Mouse (Mus musculus): ENCODE measurements around the gene Lpar5. TPM values are rescaled to one million over a fixed set of nuclear protein-coding genes. Genes with fewer than 3 reads are reported as not detected.
A peak's percentile ranks its signal among the peaks of the same experiment; 100 is the strongest.

Gene Lpar5
- polyA plus RNA-seq, 2 experiments = 3.9 to 4.0 TPM

- Histone ChIP-seq H3K4me2 (replicated peaks; ENCODE audit: low read depth, low read length, severe bottlenecking) (no peak overlapping the region), H3K27me3 (ENCODE audit: control insufficient read depth, insufficient read depth, low read length) (no peaks in the 10 kb centered on the region), H3K4me3 (replicated peaks; ENCODE audit: low read length) (no peak overlapping the region), H3K36me3 (ENCODE audit: control insufficient read depth, insufficient read depth, low read length) (no peaks in the 10 kb centered on the region), H3K9me3 (ENCODE audit: control insufficient read depth, low read length) (no peaks in the 10 kb centered on the region), H3K27ac (replicated peaks; ENCODE audit: low read depth, low read length) (no peak overlapping the region), H3K9ac (ENCODE audit: low read depth, low read length, severe bottlenecking) (no peak overlapping the region), H3K4me1 (ENCODE audit: control insufficient read depth, insufficient read depth, low read length) (0 out of 2 replicates have a peak, but pooled peaks cover 2% of the 10 kb centered on the region)
- ATAC-seq (ENCODE audit: low FRiP score, low read depth) (no peak), DNase-seq (ENCODE audit: low spot score) (no peak)
- no peak for TF ChIP-seq POLR2A (IDR thresholded peaks at IDR 0.05; ENCODE audit: borderline replicate concordance, extremely low read depth, insufficient read depth, insufficient read length)
- WGBS = 89% methylated on average over 7 of the region's 7 CpGs
Measured at GRCm38 (mm10) chr6:125082801-125083386, 15.2 kb downstream of the Lpar5 start.

- peaks cover 14% of the 10 kb centered on the region for H3K4me1 ChIP-seq (ENCODE audit: control insufficient read depth, insufficient read depth, low read length)
- H3K4me3 ChIP-seq (replicated peaks; ENCODE audit: low read length) = no peak overlapping the region
- no peak for TF ChIP-seq POLR2A (IDR thresholded peaks at IDR 0.05; ENCODE audit: borderline replicate concordance, extremely low read depth, insufficient read depth, insufficient read length)
- H3K27me3 ChIP-seq (ENCODE audit: control insufficient read depth, insufficient read depth, low read length) = no peaks in the 10 kb centered on the region
- ATAC-seq (ENCODE audit: low FRiP score, low read depth) (peak; percentile 27; the same call in 1 of the 2 replicates), DNase-seq (ENCODE audit: low spot score) (peak; percentile 85)
- H3K9ac ChIP-seq (ENCODE audit: low read depth, low read length, severe bottlenecking) = no peak overlapping the region
- no peaks in the 10 kb centered on the region for H3K36me3 ChIP-seq (ENCODE audit: control insufficient read depth, insufficient read depth, low read length)
- H3K9me3 ChIP-seq (ENCODE audit: control insufficient read depth, low read length) = no peaks in the 10 kb centered on the region
- H3K27ac ChIP-seq (replicated peaks; ENCODE audit: low read depth, low read length) = no peak overlapping the region
- no peak overlapping the region for H3K4me2 ChIP-seq (replicated peaks; ENCODE audit: low read depth, low read length, severe bottlenecking)
- 1% methylated on average over 4 of the region's 4 CpGs for WGBS
Measured at GRCm38 (mm10) chr6:125084424-125084823, 16.7 kb downstream of the Lpar5 start.

- Histone ChIP-seq H3K9me3 (ENCODE audit: control insufficient read depth, low read length) (no peaks in the 10 kb centered on the region), H3K27ac (replicated peaks; ENCODE audit: low read depth, low read length) (peak overlapping the region; percentile 91), H3K36me3 (ENCODE audit: control insufficient read depth, insufficient read depth, low read length) (no peaks in the 10 kb centered on the region), H3K27me3 (ENCODE audit: control insufficient read depth, insufficient read depth, low read length) (no peaks in the 10 kb centered on the region), H3K4me3 (replicated peaks; ENCODE audit: low read length) (no peak overlapping the region), H3K4me2 (replicated peaks; ENCODE audit: low read depth, low read length, severe bottlenecking) (no peak overlapping the region), H3K4me1 (ENCODE audit: control insufficient read depth, insufficient read depth, low read length) (peaks cover 26% of the 10 kb centered on the region), H3K9ac (ENCODE audit: low read depth, low read length, severe bottlenecking) (no peak overlapping the region)
- ATAC-seq (ENCODE audit: low FRiP score, low read depth) = no peak
- 80% methylated on average over 3 of the region's 3 CpGs for WGBS
- DNase-seq (ENCODE audit: low spot score) = no peak
- no peak for TF ChIP-seq POLR2A (IDR thresholded peaks at IDR 0.05; ENCODE audit: borderline replicate concordance, extremely low read depth, insufficient read depth, insufficient read length)
Measured at GRCm38 (mm10) chr6:125087937-125088336, 20.2 kb downstream of the Lpar5 start.

GRCm38 (mm10) chr6:125088561-125089321 lies 21.0 kb downstream of the Lpar5 start:
- H3K4me1 ChIP-seq (ENCODE audit: control insufficient read depth, insufficient read depth, low read length) = peaks cover 26% of the 10 kb centered on the region
- WGBS = 2% methylated on average over 16 of the region's 20 CpGs
- TF ChIP-seq POLR2A (IDR thresholded peaks at IDR 0.05; ENCODE audit: borderline replicate concordance, extremely low read depth, insufficient read depth, insufficient read length) = 0 out of 2 replicates have a peak, but pooled peaks have one; percentile 26
- no peaks in the 10 kb centered on the region for H3K9me3 ChIP-seq (ENCODE audit: control insufficient read depth, low read length)
- no peaks in the 10 kb centered on the region for H3K27me3 ChIP-seq (ENCODE audit: control insufficient read depth, insufficient read depth, low read length)
- peak overlapping the region; percentile 91 for H3K27ac ChIP-seq (replicated peaks; ENCODE audit: low read depth, low read length)
- H3K4me3 ChIP-seq (replicated peaks; ENCODE audit: low read length) = peak overlapping the region; percentile 21; the same call in 1 of the 2 replicates
- DNase-seq (ENCODE audit: low spot score) = peak; percentile 87
- H3K36me3 ChIP-seq (ENCODE audit: control insufficient read depth, insufficient read depth, low read length) = no peaks in the 10 kb centered on the region
- peak overlapping the region; percentile 55 for H3K4me2 ChIP-seq (replicated peaks; ENCODE audit: low read depth, low read length, severe bottlenecking)
- H3K9ac ChIP-seq (ENCODE audit: low read depth, low read length, severe bottlenecking) = no peak overlapping the region
- ATAC-seq (ENCODE audit: low FRiP score, low read depth) = peak; percentile 74

- 1% methylated on average over 15 of the region's 15 CpGs for WGBS
- H3K9me3 ChIP-seq (ENCODE audit: control insufficient read depth, low read length) = no peaks in the 10 kb centered on the region
- H3K9ac ChIP-seq (ENCODE audit: low read depth, low read length, severe bottlenecking) = peak overlapping the region; percentile 34; the same call in 1 of the 2 replicates
- peaks cover 26% of the 10 kb centered on the region for H3K4me1 ChIP-seq (ENCODE audit: control insufficient read depth, insufficient read depth, low read length)
- H3K36me3 ChIP-seq (ENCODE audit: control insufficient read depth, insufficient read depth, low read length) = no peaks in the 10 kb centered on the region
- H3K4me3 ChIP-seq (replicated peaks; ENCODE audit: low read length) = peak overlapping the region; percentile 21
- DNase-seq (ENCODE audit: low spot score) = peak; percentile 84
- H3K4me2 ChIP-seq (replicated peaks; ENCODE audit: low read depth, low read length, severe bottlenecking) = peak overlapping the region; percentile 55
- H3K27ac ChIP-seq (replicated peaks; ENCODE audit: low read depth, low read length) = peak overlapping the region; percentile 91
- H3K27me3 ChIP-seq (ENCODE audit: control insufficient read depth, insufficient read depth, low read length) = no peaks in the 10 kb centered on the region
- TF ChIP-seq POLR2A (IDR thresholded peaks at IDR 0.05; ENCODE audit: borderline replicate concordance, extremely low read depth, insufficient read depth, insufficient read length) = no peak
- peak; percentile 69 for ATAC-seq (ENCODE audit: low FRiP score, low read depth)
Measured at GRCm38 (mm10) chr6:125089521-125090321, 22.0 kb downstream of the Lpar5 start.
